Mouse (Mus musculus) liver, postnatal 0 days (tissue): ENCODE data around the gene Msi2. TPM values are rescaled to one million over a fixed set of nuclear protein-coding genes. Genes with fewer than 3 reads are reported as not detected.

Experiments
- ATAC-seq: fragments of 200-750 bp; cut with Nextera tagmentation; 2 replicates; pipeline ENCODE4 v1.8.0; 2017; ENCODE audit warnings: mild to moderate bottlenecking, moderate library complexity
- DNase-seq: peaks from one replicate; pipeline ENCODE4 v3.0.0-alpha.2; 2016
- H3K27ac ChIP-seq: fragments of 300-500 bp; sonication (generic); 2 replicates; pipeline ENCODE4 v1.5.1; 2014; ENCODE audit warnings: antibody characterized with exemption, moderate library complexity, mild to moderate bottlenecking, low read depth
- H3K27me3 ChIP-seq: fragments of 300-500 bp; sonication (generic); 2 replicates; pipeline ENCODE4 v1.6.1; 2014; ENCODE audit warnings: low read length, control low read depth, mixed read lengths; ENCODE audit not compliant: insufficient read depth
- H3K36me3 ChIP-seq: fragments of 300-500 bp; sonication (generic); replicated peaks from 2 replicates; pipeline ENCODE4 v1.6.1; 2014; ENCODE audit warnings: mild to moderate bottlenecking, control low read depth, low read length, moderate library complexity, mixed read lengths; ENCODE audit not compliant: insufficient read depth
- H3K4me1 ChIP-seq: fragments of 300-500 bp; sonication (generic); 2 replicates; pipeline ENCODE4 v1.6.1; 2014; ENCODE audit warnings: antibody characterized with exemption, mild to moderate bottlenecking, control low read depth; ENCODE audit not compliant: insufficient read depth
- H3K4me2 ChIP-seq: fragments of 300-500 bp; sonication (generic); 2 replicates; pipeline ENCODE4 v1.6.1; 2014; ENCODE audit warnings: low read depth, mild to moderate bottlenecking, low read length, moderate library complexity, mixed read lengths
- H3K4me3 ChIP-seq: fragments of 300-500 bp; sonication (generic); 2 replicates; pipeline ENCODE4 v1.5.1; 2014; ENCODE audit warnings: low read depth, low read length
- H3K9ac ChIP-seq: fragments of 300-500 bp; sonication (generic); replicated peaks from 2 replicates; pipeline ENCODE4 v1.6.1; 2014; ENCODE audit warnings: mild to moderate bottlenecking, moderate library complexity
- H3K9me3 ChIP-seq: fragments of 300-500 bp; sonication (generic); 2 replicates; pipeline ENCODE4 v1.6.1; 2016; ENCODE audit warnings: mild to moderate bottlenecking, control low read depth, low read length, mixed read lengths
- CTCF ChIP-seq: sonication (generic); IDR thresholded peaks from 2 replicates; pipeline ENCODE4 v1.5.1; 2016; ENCODE audit warnings: antibody characterized with exemption, low read depth
- EP300 ChIP-seq: IDR thresholded peaks from 2 replicates; pipeline ENCODE4 v1.6.1; 2016; ENCODE audit warnings: antibody characterized with exemption, low read depth, mild to moderate bottlenecking
- WGBS: fragments of 180-500 bp; shearing (Covaris S2); extraction: QIAGEN DNeasy Blood & Tissue Kit; methylation state at CpG from one replicate; pipeline ENCODE4 v1.1.7; 2014; ENCODE audit not compliant: insufficient replicate concordance; 5-methylcytosine and 5-hydroxymethylcytosine counted together
- polyA plus RNA-seq: library from polyadenylated mRNA; unstranded; fragments of >200 nt; fragmentation: Nextera tagmentation; extraction: Ambion mirVana; gene quantifications from 2 replicates; pipeline ENCODE4 v1.2.1, GENCODE M21; 2015

The Msi2 gene
- polyA plus RNA-seq, 1 experiment from 2014 or later, result 3.7 TPM

DNA sequence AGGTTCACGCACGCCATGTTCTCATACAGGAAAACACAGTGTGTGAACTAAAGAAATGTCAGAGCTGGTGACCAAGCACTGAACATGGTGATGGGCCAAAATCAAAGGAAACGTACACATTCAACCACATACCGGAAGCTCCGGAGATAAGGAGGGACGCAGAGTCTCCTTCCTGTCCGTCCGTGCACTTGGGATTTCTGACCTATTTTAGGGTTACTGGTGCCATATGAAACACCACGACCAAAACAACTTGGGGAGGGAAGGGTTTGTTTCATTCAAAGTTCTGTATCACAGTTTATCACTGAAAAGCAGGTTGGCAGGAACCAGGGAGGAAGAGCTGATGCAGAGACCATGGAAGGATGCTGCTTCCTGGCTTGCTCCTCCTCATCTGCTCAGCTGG, 44.2 kb downstream of the Msi2 start:
- peaks cover 6% of the 10 kb centered on the region; the same call in 1 of the 2 replicates for H3K36me3 ChIP-seq
- no peaks in the 10 kb centered on the region for H3K27me3 ChIP-seq
- H3K9ac ChIP-seq, result no peak overlapping the region
- H3K4me1 ChIP-seq, result peaks cover 6% of the 10 kb centered on the region
- TF ChIP-seq CTCF (no peak), EP300 (peak; percentile 49; the same call in 1 of the 2 replicates)
- H3K27ac ChIP-seq, result no peak overlapping the region
- H3K4me2 ChIP-seq, result no peak overlapping the region
- ATAC-seq (peak; percentile 19; the same call in 1 of the 2 replicates), DNase-seq (no peak)
- H3K9me3 ChIP-seq, result no peaks in the 10 kb centered on the region
- 61% methylated on average over 9 of the region's 9 CpGs for WGBS
- H3K4me3 ChIP-seq, result no peak overlapping the region

DNA sequence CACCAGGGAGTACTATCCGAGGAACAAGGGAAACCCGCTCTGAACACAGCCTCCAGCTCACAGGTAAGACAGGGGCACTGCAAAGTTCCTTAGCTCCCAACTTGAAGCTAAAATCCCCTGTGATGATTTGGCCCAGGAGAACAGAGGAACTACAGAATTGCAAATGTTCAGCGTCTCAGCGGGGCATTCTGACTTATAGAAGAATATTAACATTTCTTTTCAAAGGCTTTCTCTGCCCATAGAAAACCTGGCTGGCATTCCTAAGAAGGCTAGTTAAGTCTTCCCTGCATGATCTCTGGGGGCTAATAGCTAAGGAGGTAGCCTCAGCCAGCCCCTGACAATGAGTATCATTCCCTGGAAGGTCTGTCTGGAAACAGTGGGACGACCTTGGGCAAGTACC, 47.4 kb downstream of the Msi2 start:
- no peak for DNase-seq
- TF ChIP-seq EP300 (no peak), CTCF (no peak)
- Histone ChIP-seq H3K4me2 (no peak overlapping the region), H3K4me3 (no peak overlapping the region), H3K9ac (no peak overlapping the region), H3K27me3 (no peaks in the 10 kb centered on the region), H3K4me1 (peaks cover 4% of the 10 kb centered on the region), H3K9me3 (no peaks in the 10 kb centered on the region), H3K27ac (no peak overlapping the region), H3K36me3 (peaks cover 9% of the 10 kb centered on the region; the same call in 1 of the 2 replicates)
- 91% methylated on average over 5 of the region's 5 CpGs for WGBS
- no peak for ATAC-seq

DNA sequence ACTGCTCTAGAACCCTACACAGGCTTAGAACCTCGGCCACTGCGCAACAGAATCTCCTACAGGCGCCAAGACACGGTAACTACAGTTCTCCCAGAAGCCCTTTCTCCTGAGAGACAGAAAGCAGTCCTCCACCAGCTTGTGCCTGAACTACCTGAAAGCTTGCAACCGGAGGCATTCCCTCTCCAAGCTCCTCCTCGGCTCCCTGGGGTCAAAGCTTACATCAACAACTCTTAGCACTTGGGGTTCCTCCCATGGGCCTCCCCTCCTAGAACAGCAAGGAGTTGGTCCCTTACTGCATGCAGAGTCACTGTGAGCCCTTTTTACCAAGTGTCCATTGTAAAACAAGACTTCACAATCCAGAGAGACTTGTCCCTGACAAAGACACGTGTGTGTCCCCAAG, 49.2 kb downstream of the Msi2 start:
- Histone ChIP-seq H3K4me2 (no peak overlapping the region), H3K9me3 (no peaks in the 10 kb centered on the region), H3K4me1 (no peaks in the 10 kb centered on the region), H3K4me3 (no peak overlapping the region), H3K27me3 (no peaks in the 10 kb centered on the region), H3K9ac (no peak overlapping the region), H3K36me3 (peaks cover 9% of the 10 kb centered on the region; the same call in 1 of the 2 replicates), H3K27ac (no peak overlapping the region)
- TF ChIP-seq EP300 (no peak), CTCF (no peak)
- 90% methylated on average over 7 of the region's 7 CpGs for WGBS
- DNase-seq (no peak), ATAC-seq (no peak)

DNA sequence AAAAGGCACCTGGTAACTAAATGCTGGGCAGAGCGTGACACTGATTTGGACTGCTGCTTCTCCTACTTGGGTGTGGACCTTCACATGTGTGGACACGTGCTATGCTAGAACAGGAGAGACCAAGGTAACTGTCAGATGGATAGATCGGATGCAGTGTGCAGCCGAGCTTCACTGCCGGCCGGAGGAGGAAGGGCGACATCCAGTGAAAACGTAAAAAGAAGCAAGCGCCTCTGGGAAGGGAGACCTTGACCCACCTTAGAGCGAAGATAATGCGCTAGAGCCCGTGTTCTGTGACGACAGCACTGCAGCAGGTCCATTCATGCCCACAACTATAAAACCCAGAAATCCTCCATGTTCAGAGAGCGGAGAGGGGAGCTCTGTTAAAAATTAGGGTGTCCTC, 50.0 kb downstream of the Msi2 start:
- no peak overlapping the region for H3K4me2 ChIP-seq
- no peaks in the 10 kb centered on the region for H3K9me3 ChIP-seq
- no peaks in the 10 kb centered on the region for H3K4me1 ChIP-seq
- H3K27ac ChIP-seq, result no peak overlapping the region
- no peak overlapping the region for H3K9ac ChIP-seq
- no peak overlapping the region for H3K4me3 ChIP-seq
- ATAC-seq (no peak), DNase-seq (no peak)
- WGBS, result 91% methylated on average over 14 of the region's 14 CpGs
- H3K27me3 ChIP-seq, result no peaks in the 10 kb centered on the region
- no peak for TF ChIP-seq EP300
- no peak for TF ChIP-seq CTCF
- H3K36me3 ChIP-seq, result peaks cover 9% of the 10 kb centered on the region; the same call in 1 of the 2 replicates

DNA sequence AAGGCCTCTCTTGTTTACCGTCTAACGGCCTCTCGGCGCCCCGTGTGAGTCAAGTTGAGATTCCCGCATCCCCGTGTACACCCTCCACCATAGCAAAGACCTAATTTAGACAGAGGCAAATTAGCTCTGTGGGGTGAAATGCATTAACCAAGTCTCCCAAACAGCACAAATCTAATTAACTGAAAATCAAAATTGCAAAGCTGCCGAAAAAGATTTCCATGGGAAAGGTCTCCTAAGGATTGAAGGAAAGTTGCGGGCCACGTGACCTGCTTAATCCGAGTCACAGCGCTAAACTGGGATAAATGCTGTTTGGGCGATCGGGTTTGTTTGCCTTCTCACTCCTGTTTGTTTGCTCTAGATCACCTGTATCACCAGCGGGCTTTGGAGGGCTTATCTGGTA, 52.5 kb downstream of the Msi2 start:
- no peak overlapping the region for H3K9ac ChIP-seq
- H3K4me2 ChIP-seq, result no peak overlapping the region
- no peak for TF ChIP-seq CTCF
- no peak for TF ChIP-seq EP300
- no peak for DNase-seq
- H3K27me3 ChIP-seq, result no peaks in the 10 kb centered on the region
- H3K27ac ChIP-seq, result no peak overlapping the region
- WGBS, result 80% methylated on average over 15 of the region's 15 CpGs
- no peak overlapping the region for H3K4me3 ChIP-seq
- H3K36me3 ChIP-seq, result peaks cover 10% of the 10 kb centered on the region; the same call in 1 of the 2 replicates
- no peak for ATAC-seq
- 0 out of 2 replicates have a peak, but pooled peaks cover 10% of the 10 kb centered on the region for H3K4me1 ChIP-seq
- no peaks in the 10 kb centered on the region for H3K9me3 ChIP-seq

DNA sequence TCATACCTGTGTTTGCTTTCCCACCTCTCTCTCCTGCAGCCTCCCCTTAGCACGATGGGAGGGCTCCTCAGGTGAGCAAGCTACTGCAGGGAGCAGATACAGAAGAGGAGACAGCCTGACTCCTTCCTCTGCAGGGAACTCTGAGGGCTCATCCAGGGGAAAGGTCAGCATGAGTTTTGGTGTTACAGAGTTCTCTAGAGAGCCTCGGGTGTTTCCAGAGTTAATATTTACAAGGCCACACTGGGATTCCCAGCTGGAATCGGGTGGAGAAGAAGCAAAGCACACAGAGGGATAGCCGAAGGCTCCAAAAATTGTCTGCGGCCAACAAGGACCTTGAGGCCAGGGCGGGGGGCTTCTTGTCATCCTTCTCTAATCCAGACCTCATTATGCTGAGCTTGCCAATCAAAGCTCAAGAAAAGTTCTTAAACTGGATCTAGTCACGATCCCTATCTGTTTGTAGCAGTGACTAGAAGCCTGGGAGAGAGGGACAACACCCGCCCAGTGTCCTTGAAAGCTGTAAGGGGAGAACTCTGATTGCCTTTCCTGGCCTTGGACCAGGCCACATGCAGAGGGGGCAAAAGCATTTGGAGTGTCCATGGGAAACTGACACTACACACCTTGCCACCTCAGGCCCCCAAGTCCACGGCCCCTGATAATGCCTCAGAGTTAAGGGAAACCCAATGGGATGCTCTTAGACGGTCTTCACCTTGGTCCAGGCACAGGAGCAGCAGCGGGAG, 56.7 kb downstream of the Msi2 start:
- ATAC-seq (peak; percentile 79), DNase-seq (no peak)
- H3K9me3 ChIP-seq, result no peaks in the 10 kb centered on the region
- no peak overlapping the region for H3K4me3 ChIP-seq
- no peaks in the 10 kb centered on the region for H3K27me3 ChIP-seq
- H3K27ac ChIP-seq, result peak overlapping the region; percentile 67
- no peak for TF ChIP-seq CTCF
- no peak for TF ChIP-seq EP300
- WGBS, result 65% methylated on average over 11 of the region's 11 CpGs
- peak overlapping the region; percentile 22; the same call in 1 of the 2 replicates for H3K4me2 ChIP-seq
- H3K4me1 ChIP-seq, result 0 out of 2 replicates have a peak, but pooled peaks cover 10% of the 10 kb centered on the region
- no peak overlapping the region for H3K9ac ChIP-seq
- H3K36me3 ChIP-seq, result peaks cover 10% of the 10 kb centered on the region; the same call in 1 of the 2 replicates
